Mouse (Mus musculus): Measurements from ENCODE around the gene Dnaja2. TPM values are rescaled to one million over a fixed set of nuclear protein-coding genes. Genes with fewer than 3 reads are reported as not detected.

Gene Dnaja2
- total RNA-seq (2015; ENCODE audit: low replicate concordance) (23.1 and 36.6 TPM in 2 replicates), total RNA-seq (2017; ENCODE audit: low replicate concordance) (28.7 and 35.5 TPM in 2 replicates)

GRCm38 (mm10) chr8:85555181-85556145 is at the start of gene Dnaja2:
TSS of gene Dnaja2 (minus strand) at chr8:85555344.
- peak; percentile 82 for ATAC-seq (replicated peaks; ENCODE audit: low FRiP score, poor library complexity, severe bottlenecking)

DNA sequence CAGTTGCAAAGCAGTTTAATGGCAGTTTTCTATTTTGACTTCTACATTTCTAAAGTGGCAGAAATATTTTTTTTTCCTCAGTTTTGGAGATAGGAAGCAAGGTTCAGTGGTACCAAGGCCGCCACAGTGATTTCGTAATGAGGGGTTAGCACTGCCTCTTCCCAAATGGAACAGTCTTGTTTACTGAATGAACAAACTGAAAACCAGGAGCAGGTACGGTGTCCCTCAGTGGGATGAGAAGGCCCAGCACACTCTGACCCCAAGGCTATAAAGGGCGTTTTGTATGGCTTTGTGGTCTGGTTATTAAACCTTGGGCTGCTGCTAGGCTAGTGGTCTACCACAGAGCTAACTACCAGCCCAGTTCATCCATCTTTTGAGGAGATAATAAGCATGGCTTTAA is 49.1 kb upstream of the Dnaja2 start:
- ATAC-seq (replicated peaks; ENCODE audit: low FRiP score, poor library complexity, severe bottlenecking): no peak

- ATAC-seq (replicated peaks; ENCODE audit: low FRiP score, poor library complexity, severe bottlenecking): no peak
Measured at GRCm38 (mm10) chr8:85603203-85603895, 48.2 kb upstream of the Dnaja2 start.

DNA sequence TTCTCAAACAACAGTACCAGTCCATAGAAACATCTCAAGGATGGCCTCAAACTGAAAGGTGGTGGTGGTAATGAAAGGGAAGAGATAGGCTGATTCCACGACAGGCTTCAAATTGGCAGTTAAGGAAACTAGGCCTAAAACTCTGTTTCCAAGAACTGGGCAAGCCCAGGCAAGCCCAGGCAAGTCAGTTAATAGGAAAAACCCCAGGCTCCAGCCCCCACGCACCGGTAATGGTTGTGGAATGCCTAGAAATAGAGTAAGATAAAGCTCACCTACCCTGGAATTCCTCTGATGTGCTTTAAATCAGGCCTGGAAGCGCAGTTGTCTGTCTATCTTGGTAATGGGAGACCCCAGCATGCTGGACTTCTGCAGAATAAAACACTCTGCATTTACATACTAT is 47.6 kb upstream of the Dnaja2 start:
- ATAC-seq (replicated peaks; ENCODE audit: low FRiP score, poor library complexity, severe bottlenecking): no peak

DNA sequence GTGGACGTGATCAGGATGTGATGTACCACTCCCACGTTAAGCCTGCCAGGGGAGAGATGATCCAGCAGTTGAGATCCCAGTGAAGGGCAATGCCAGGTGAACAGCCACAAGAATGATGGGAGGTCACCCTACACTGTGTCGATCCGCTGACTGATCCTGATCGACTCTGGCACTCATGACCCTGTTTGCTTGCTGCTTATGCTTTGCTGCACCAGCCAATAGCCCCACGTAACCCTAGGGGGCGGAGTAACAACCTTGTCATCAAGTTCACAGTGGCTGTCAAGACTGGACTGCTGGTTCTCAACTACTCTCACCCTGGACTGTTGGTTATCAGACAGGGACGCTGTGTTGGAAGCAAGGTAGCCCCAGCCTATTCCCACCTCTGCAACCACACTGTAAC is 46.6 kb upstream of the Dnaja2 start:
- ATAC-seq (replicated peaks; ENCODE audit: low FRiP score, poor library complexity, severe bottlenecking): no peak

GRCm38 (mm10) chr8:85597413-85598191 is 42.5 kb upstream of the Dnaja2 start:
- ATAC-seq (replicated peaks; ENCODE audit: low FRiP score, poor library complexity, severe bottlenecking): no peak

- ATAC-seq (replicated peaks; ENCODE audit: low FRiP score, poor library complexity, severe bottlenecking): no peak
Measured at GRCm38 (mm10) chr8:85595391-85595790, 40.2 kb upstream of the Dnaja2 start.

- ATAC-seq (replicated peaks; ENCODE audit: low FRiP score, poor library complexity, severe bottlenecking): no peak
Measured at GRCm38 (mm10) chr8:85594983-85595382, 39.8 kb upstream of the Dnaja2 start.

DNA sequence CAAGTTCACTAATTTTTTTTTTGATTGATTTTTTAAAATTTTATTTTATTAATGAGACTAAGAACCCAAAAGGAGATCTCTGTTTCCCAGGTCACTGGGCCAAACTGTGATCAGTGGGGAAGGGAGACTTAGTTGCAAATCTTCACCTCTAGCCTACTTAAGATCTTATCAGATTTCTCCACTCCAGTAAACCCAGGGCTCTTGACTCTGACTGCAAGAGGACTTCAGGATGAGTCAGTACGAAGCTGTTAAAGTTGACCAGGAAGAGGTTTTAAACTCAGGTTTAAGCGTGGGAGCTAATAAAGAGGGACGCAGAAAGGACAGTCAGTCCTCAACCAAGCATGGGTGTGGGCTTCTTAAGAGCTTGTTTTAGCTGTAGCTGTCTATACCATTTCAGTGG is 38.2 kb upstream of the Dnaja2 start:
- no peak for ATAC-seq (replicated peaks; ENCODE audit: low FRiP score, poor library complexity, severe bottlenecking)

GRCm38 (mm10) chr8:85591532-85591931 is 36.4 kb upstream of the Dnaja2 start:
- ATAC-seq (replicated peaks; ENCODE audit: low FRiP score, poor library complexity, severe bottlenecking): no peak

- no peak for ATAC-seq (replicated peaks; ENCODE audit: low FRiP score, poor library complexity, severe bottlenecking)
Measured at GRCm38 (mm10) chr8:85590258-85590657, 35.1 kb upstream of the Dnaja2 start.

- ATAC-seq (replicated peaks; ENCODE audit: low FRiP score, poor library complexity, severe bottlenecking): no peak
Measured at GRCm38 (mm10) chr8:85588596-85588995, 33.5 kb upstream of the Dnaja2 start.

- no peak for ATAC-seq (replicated peaks; ENCODE audit: low FRiP score, poor library complexity, severe bottlenecking)
Measured at GRCm38 (mm10) chr8:85577666-85578065, 22.5 kb upstream of the Dnaja2 start.

- ATAC-seq (replicated peaks; ENCODE audit: low FRiP score, poor library complexity, severe bottlenecking): no peak
Measured at GRCm38 (mm10) chr8:85573972-85574496, 18.9 kb upstream of the Dnaja2 start.

DNA sequence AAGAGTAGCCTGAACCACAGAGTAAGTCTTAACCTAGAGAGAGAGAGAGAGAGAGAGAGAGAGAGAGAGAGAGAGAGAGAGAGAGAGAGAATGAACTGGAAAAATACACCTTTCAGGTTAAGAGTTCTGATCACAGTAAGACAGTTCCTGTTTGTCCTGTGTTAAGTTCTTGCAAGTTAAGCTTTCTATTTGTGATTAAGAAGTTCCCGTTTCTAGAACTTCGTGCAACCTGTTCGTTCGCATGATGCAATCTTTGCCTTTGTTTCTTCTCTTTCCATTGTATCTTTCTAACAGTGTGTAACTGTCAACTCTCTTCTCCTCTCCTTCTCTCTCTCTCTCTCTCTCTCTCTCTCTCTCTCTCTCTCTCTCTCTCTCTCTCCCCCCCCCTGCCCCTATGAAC is 15.3 kb upstream of the Dnaja2 start:
- ATAC-seq (replicated peaks; ENCODE audit: low FRiP score, poor library complexity, severe bottlenecking): no peak

DNA sequence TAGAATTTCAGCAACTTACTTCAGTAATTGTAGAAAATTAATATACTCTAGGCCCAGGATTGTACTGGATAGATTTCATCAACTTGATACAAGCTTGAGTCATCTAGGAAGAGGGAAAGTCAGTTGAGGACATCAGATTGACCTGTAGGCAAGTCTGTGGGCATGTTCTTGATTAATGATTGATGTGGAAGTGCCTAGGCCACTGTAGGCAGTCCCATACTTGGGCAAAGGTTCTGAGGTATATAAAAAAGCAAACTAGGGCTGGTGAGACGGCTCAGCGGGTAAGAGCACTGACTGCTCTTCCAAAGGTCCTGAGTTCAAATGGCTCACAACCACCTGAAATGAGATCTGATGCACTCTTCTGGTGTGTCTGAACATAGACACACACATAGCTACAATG is 12.7 kb upstream of the Dnaja2 start:
- ATAC-seq (replicated peaks; ENCODE audit: low FRiP score, poor library complexity, severe bottlenecking): no peak

DNA sequence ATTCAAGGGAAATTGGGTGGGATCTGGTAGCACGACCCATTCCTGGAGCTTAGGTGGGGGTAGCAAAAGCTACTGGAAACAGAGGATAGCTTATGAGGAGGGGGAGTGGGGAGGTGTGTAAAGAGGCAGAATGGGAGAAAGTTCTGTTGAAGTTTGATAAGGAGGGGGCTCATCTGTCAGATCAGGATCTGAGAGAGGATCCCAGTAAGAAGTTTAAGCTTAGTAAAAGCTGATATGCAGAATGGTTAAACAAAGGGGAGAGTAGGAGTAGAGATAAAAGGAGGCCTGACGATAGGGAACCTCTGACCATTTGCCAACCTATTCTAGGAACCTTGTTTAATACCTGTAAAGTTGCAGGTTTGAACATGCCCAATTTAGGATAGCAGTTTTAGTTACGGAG is 10.0 kb upstream of the Dnaja2 start:
- ATAC-seq (replicated peaks; ENCODE audit: low FRiP score, poor library complexity, severe bottlenecking): no peak

- no peak for ATAC-seq (replicated peaks; ENCODE audit: low FRiP score, poor library complexity, severe bottlenecking)
Measured at GRCm38 (mm10) chr8:85563336-85563735, 8.2 kb upstream of the Dnaja2 start.

- no peak for ATAC-seq (replicated peaks; ENCODE audit: low FRiP score, poor library complexity, severe bottlenecking)
Measured at GRCm38 (mm10) chr8:85559966-85560365, 4.8 kb upstream of the Dnaja2 start.

DNA sequence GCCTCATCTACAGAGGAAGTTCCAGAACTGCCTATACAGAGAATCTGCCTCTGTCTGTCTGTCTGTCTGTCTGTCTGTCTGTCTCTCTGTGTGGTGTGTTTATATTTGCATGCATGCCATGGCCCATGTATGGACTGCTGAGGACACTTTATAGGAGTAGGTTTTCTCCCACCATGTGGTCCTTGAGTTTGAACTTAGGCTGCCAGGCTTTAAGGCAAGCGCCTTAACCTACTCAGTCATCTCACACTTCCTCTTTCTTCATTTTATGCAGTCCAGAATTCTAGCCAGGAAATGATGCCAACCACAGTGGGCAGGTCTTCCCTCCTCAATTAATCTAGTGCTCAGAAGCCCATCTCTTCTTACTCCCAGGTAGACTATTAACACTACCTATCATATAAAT is 4.1 kb upstream of the Dnaja2 start:
- no peak for ATAC-seq (replicated peaks; ENCODE audit: low FRiP score, poor library complexity, severe bottlenecking)
